In genomic region chr5:59103358-59104077, GRCm38 (mm10) we compare ENCODE assay signal across 20 mouse cellular contexts.
"Had no signal": no experiment of that assay in that cellular context is flagged by ENCODE, and none has a peak within 500 bp of the region (broad histone marks: within the 10 kb centered on the region; RNA-seq: fewer than 3 reads in every experiment).

No protein-coding gene starts in this region.

- H3K4me2 ChIP-seq: lung, embryonic 15.5 days; midbrain, embryonic 12.5 days; neural tube, embryonic 12.5 days; stomach, embryonic 15.5 days had no signal

- H3K36me3 ChIP-seq: lung, embryonic 15.5 days; midbrain, embryonic 10.5 days; midbrain, embryonic 12.5 days; neural tube, embryonic 12.5 days; stomach, embryonic 15.5 days had no signal

- DNase-seq: liver, postnatal 0 days; lung, adult 2 months; lung, postnatal 14 days; lung, postnatal 36 days; midbrain, embryonic 14.5 days; right cerebral cortex, postnatal 14 days; thymus, adult 2 months; thymus, postnatal 25 days; thymus, postnatal 4 days had no signal

- H3K27me3 ChIP-seq: lung, embryonic 15.5 days; megakaryocyte, embryonic 14.5 days; midbrain, embryonic 12.5 days; neural tube, embryonic 12.5 days; stomach, embryonic 15.5 days had no signal

- H3K9me3 ChIP-seq: lung, embryonic 15.5 days; midbrain, embryonic 10.5 days; midbrain, embryonic 12.5 days; neural tube, embryonic 12.5 days; stomach, embryonic 15.5 days had no signal

- H3K4me3 ChIP-seq: lung, embryonic 15.5 days; megakaryocyte, embryonic 14.5 days; midbrain, embryonic 10.5 days; midbrain, embryonic 12.5 days; myocyte; neural tube, embryonic 12.5 days; stomach, embryonic 15.5 days had no signal

- H3K4me1 ChIP-seq: lung, embryonic 15.5 days; megakaryocyte, embryonic 14.5 days; midbrain, embryonic 10.5 days; midbrain, embryonic 12.5 days; neural tube, embryonic 12.5 days; stomach, embryonic 15.5 days had no signal

- H3K9ac ChIP-seq: liver, postnatal 0 days; lung, embryonic 15.5 days; midbrain, embryonic 12.5 days; neural tube, embryonic 12.5 days; stomach, embryonic 15.5 days had no signal

- H3K27ac ChIP-seq: lung, embryonic 15.5 days; macrophage; midbrain, embryonic 10.5 days; midbrain, embryonic 12.5 days; neural tube, embryonic 12.5 days; stomach, embryonic 15.5 days; stomach, postnatal 0 days had no signal

- ATAC-seq: liver, postnatal 0 days; lung, postnatal 0 days; midbrain, embryonic 16.5 days had no signal
